Mouse (Mus musculus): ENCODE data around the gene Zfp319. TPM values are rescaled to one million over a fixed set of nuclear protein-coding genes. Genes with fewer than 3 reads are reported as not detected.

Zfp319 gene
- polyA plus RNA-seq (2017; shearing (Covaris generic)) = 8.7 TPM

DNA sequence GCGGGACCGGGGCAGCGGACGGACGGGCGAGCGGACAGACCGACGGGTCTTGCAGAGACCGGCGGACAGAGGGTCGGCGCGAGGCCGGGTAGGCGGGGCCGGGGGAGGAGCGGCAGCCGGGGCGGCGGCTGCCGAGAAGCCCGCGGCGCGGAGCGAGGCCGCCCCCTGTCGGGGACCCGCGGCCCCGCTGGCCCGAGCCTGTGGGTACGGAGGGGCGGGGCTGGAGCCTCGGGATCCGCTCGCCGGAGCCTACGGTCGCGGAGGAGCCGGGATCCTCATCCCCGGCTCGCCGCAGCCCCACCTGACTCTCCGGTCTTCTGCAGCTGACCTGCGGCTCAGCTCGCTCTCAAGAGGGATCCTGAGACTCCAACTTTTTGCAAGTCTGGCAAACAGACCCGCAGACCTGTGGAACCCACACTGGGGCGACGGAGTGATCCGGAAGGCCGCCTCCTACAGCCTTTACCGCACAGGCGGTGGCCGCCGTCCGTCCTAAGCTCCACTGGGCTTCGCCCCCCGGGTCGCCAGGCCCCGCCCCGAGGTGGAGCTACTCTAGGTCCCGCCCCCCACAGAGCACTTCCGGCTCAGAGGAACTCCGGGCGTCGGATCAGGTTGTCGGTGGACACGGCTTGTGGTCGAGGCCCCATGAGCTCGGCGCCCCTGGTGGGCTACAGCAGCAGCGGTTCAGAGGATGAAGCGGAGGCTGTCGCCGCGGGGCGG is at the start of gene Zfp319, which contains the start of gene Usb1:
TSS of gene Zfp319 (minus strand) at position 231 of the 717 bp plus-strand sequence.
TSS of gene Usb1 (plus strand) at position 565 of the 717 bp plus-strand sequence.

DNA sequence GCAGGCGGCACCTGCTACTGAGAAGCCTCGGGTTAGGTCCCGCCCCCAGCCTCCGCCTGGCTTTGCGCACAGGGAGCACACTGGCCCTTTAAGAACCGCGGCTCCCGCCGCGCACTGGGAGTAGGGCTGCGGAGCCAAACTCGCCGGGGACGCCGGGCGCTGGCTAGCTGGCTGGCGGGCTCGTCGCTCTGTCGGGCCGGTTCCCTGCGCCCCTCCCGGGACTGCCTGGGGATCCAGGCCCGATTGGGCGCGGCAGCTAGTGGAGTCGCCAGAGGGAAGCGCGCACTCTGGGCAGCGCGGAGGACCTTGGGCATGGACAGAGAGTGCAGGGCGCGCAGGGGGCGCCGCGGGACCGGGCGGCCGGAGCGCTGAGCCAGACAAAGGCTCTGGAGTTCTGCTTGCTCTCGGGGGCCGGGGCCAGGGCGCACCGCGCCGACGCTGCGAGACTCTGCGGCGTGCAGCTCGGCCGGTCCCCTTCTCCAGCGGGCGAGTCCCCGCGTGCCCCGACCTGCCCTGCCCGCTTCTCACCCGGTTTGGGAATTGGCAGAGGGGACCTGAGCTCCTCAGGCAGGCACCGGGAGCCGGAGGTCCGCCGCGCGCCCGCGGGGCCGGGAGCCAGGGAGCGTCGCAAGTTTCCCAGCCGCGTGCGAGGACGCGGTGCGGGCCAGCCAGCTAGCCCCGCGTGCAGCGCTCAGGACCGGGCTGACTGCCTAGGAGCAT is 20.6 kb upstream of the Zfp319 start, which contains the start of gene Mmp15:
TSS of gene Mmp15 (plus strand) at position 118 of the 720 bp plus-strand sequence.

DNA sequence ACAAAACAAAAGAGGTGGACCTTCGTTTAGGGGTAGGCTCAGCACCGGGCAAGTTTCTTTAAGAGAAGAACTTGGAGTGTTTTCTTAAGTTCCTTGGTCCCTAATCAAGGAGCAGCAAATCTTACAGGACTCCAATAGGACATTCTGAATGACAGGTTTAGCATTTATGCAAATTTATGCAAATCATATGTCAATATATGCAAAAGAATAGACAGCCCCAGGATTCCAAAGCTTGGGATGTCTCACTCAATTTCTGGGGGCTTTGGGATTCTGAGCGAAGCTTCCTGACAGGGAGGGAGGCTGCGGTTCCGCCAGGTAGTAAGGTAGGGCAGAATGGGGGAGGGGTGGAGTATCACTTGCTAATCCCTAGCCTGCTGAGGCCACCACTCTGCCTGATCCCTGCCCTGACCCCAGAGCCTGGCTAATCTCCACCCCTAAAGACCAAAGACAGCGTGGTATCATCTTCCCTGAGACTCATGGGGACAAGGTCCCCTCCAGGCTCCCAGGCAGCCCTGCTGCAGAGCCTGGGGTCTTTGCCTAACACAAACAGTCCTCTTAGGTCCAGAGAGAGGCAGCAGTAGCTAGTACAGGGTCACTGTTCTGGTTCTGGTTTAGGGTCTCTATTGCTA is 21.3 kb downstream of the Zfp319 start, which contains the start of gene Tepp:
TSS of gene Tepp (plus strand) at position 225 of the 629 bp plus-strand sequence.

GRCm38 (mm10) chr8:95306431-95306830 is 25.3 kb downstream of the Zfp319 start, which contains the start of gene Cngb1:
TSS of gene Cngb1 (minus strand) at chr8:95306585.

Other genes starting within 250 kb of the Zfp319 start
- gene Kifc3, start 129.1 kb downstream of the Zfp319 start, polyA plus RNA-seq (2017; shearing (Covaris generic)) = 0.82 TPM
- gene Cngb1, start 25.4 kb downstream of the Zfp319 start, polyA plus RNA-seq (2017; shearing (Covaris generic)) = not detected
- not detected for gene Tepp, start 21.4 kb downstream of the Zfp319 start, polyA plus RNA-seq (2017; shearing (Covaris generic))
- gene Usb1, start 334 bp upstream of the Zfp319 start, polyA plus RNA-seq (2017; shearing (Covaris generic)) = 70.1 TPM
- gene Mmp15, start 20.3 kb upstream of the Zfp319 start, polyA plus RNA-seq (2017; shearing (Covaris generic)) = 1.2 TPM
- 35.3 TPM for gene Cfap20, start 102.9 kb upstream of the Zfp319 start, polyA plus RNA-seq (2017; shearing (Covaris generic))
- 4.2 TPM for gene Csnk2a2, start 158.1 kb upstream of the Zfp319 start, polyA plus RNA-seq (2017; shearing (Covaris generic))
- not detected for gene Ccdc113, start 202.1 kb upstream of the Zfp319 start, polyA plus RNA-seq (2017; shearing (Covaris generic))
- not detected for gene Prss54, start 244.4 kb upstream of the Zfp319 start, polyA plus RNA-seq (2017; shearing (Covaris generic))

Data from activated CD4-positive, CD25-positive, alpha-beta regulatory T cell, adult 9 weeks (primary cell).